Mouse (Mus musculus) spleen, postnatal 14 days (tissue): ENCODE data around the gene Slc4a4.

Experiments used
- DNase-seq, 2 experiments: peaks; one replicate each; pipeline ENCODE4 v3.0.0; 2021 to 2022; ENCODE audit warnings: low spot score in 2 of 2

The Slc4a4 gene

DNA sequence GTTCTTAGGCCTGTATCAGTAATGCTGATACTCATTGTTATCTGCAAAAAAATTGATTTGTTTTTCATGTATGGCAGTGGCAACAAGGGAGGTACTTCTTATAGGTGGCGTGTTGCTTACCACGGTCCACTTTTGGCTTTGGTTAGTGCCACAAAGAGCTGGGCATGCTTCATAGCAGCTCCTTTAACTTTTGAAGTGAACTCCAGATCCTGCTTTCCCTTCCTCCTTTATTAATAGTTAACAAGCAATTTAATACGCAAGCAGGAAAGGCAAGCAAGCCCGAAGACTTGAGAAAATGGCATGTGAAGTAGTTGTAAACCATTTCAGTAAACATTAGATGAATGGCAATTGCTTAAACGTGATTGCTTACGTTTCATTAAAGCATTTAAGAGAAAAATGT, 113.2 kb downstream of the Slc4a4 start:
- no peak for DNase-seq

DNA sequence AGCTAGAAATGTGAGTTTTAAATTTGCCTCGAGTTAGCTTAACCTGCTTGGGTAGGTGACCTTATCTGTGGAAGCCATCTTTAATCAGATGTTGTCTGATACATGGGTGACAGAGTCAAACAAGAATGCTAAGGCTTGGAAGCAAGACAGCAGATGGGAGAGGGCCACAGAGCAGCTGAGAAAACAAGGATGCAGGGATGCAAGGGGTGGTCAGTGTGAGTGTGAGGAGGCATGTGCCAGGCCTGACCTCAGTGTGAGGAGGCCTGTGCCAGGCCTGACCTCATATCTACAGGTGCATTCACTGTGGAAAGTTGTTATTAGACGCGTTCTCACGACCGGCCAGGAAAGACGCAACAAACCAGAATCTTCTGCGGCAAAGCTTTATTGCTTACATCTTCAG, 114.0 kb downstream of the Slc4a4 start:
- DNase-seq, result no peak

DNA sequence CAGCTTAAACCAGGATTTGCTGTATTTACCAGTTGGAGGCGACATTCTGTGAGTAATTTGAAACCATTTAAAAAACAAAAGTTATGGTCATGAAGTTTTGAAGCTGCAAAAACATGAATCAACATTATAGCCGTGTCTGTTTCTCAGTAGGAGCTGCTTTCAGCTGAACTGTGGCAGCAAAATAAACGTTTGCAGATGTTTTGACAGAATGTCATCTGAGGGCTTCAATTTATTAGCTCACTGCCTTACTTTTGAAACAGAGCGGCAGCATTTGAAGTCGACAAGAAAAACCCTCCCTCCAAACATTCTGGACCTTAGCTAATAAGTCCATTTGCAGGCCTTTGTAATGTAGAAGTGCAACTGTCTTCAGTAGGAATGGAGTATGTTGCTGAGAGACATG, 123.5 kb downstream of the Slc4a4 start:
- no peak for DNase-seq

- no peak for DNase-seq
Measured at GRCm38 (mm10) chr5:89012456-89012855, 125.8 kb downstream of the Slc4a4 start.

DNA sequence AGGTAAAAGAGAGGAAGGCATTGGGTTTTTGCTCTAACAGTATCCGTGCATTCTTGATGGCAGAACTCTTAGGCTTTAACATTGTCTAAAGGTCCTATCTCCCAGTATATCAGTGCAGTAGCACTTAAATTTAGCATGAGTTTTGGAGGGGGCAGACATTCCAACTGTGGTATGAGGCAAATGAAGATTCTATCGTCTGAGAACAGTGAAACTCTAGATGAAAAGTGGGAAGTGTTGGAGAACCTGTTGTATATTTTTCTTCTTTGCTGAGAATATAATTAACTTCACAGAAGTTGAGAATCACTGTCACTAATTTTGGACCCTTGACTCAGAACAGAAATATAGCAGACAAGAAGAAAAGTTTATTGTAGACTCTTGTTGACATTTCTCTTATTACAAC, 128.2 kb downstream of the Slc4a4 start:
- DNase-seq, result no peak

GRCm38 (mm10) chr5:89015878-89016277, 129.3 kb downstream of the Slc4a4 start:
- DNase-seq, result no peak

GRCm38 (mm10) chr5:89018537-89018936, 131.9 kb downstream of the Slc4a4 start:
- no peak for DNase-seq

GRCm38 (mm10) chr5:89024413-89024812, 137.8 kb downstream of the Slc4a4 start:
- DNase-seq, result no peak

- DNase-seq, result no peak
Measured at GRCm38 (mm10) chr5:89027518-89028085, 141.0 kb downstream of the Slc4a4 start.

- DNase-seq, result no peak
Measured at GRCm38 (mm10) chr5:89032647-89033046, 146.0 kb downstream of the Slc4a4 start.

DNA sequence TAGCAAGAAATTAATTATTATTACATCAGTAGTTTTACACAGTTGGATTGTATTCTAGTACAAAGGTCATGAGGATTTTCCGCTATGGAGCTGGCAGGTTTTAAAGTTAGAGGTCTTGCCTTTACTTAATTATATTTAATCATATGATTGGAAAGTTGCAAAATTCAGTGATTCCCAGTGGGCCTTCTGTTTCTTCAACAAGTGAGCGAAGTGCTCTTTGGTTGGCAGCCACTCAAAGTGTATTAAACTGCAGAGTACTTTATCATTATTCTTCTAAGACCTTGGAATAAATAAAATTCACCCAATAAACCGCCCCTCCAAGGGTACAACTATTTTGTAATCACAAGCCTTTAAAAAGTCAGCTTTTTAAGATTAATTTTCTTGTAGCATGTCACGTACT, 146.6 kb downstream of the Slc4a4 start:
- no peak for DNase-seq

DNA sequence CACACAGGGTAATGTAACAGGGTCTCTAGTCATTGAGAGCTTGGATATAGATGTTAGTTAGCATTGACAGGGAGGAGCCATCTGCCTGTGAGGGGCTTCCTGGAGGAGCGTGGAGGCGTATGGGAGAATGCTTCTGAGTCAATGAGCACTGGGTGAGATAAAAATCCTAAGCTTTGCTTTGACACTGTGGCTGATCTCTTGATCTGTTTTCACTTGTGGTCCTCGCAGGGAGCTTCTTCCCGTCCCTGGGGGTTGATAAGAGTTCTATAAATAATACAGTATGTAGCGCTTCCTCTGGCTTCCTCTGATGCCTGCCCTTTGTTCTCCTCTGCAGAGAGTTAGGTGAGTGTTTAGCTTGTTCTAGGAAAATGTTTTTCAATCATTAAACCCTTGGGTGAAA, 149.5 kb downstream of the Slc4a4 start:
- DNase-seq, result no peak

- DNase-seq, result no peak
Measured at GRCm38 (mm10) chr5:89040814-89041213, 154.2 kb downstream of the Slc4a4 start.

DNA sequence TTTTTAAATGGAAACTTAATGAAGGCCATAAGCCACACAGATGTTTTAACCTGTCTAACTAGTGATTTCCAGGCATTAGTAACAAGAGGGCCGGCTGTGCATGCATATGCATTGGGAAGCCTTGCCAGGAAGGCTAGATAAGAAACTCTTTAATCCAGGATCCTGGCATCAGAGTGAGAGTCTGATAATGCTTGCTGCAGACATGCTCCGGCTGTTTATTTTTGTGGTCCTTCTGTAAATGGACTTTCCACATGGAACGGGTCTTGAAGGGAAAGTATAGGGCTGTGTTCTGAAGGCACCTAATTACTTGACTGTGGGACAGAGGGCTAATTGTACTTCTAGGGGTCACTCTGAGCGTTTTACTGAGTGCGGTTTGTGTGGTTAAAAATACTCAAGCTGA, 157.2 kb downstream of the Slc4a4 start:
- no peak for DNase-seq

DNA sequence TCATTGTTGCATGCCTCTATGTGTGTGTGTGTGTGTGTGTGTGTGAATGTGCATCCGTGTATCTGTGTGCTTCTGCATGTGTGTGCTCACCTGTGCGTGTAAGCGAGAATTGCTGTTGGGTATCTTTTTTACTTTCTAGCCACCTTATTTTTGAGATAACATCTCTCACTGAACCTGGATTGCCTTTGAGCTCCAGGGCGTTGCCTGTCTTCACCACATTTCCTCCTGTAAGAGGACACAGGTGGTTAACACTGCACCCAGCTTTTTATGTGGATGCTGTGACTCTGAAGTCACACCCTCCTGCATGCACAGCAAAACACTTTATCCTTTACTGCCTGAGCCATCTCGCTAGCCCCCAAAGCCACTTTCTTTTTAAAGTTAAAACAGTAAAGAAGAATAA, 158.2 kb downstream of the Slc4a4 start:
- no peak for DNase-seq

- no peak for DNase-seq
Measured at GRCm38 (mm10) chr5:89051577-89051976, 165.0 kb downstream of the Slc4a4 start.

GRCm38 (mm10) chr5:89052230-89052629, 165.6 kb downstream of the Slc4a4 start:
- DNase-seq, result no peak

DNA sequence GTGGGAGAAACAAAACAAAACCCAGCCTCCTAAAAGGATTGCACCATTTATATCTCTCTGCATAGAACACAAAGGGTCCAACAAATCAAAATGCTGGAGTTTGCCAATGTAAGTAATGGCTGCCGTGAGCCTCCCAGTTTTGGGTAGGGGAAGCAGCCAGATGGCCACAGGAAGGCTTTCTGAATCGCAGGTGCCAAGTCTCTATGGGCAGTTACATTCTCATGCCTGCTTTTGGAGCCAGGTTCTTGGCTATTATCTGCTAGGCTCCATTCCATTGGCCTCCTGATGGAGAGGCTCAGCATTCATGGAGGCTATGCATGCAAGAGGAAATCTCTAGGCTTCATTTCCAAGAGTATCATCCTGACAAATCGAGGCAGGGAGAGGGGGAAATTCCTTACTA, 169.0 kb downstream of the Slc4a4 start:
- no peak for DNase-seq

GRCm38 (mm10) chr5:89056370-89056769, 169.8 kb downstream of the Slc4a4 start:
- no peak for DNase-seq

GRCm38 (mm10) chr5:89061097-89061496, 174.5 kb downstream of the Slc4a4 start:
- no peak for DNase-seq

GRCm38 (mm10) chr5:89062286-89062685, 175.7 kb downstream of the Slc4a4 start:
- no peak for DNase-seq

DNA sequence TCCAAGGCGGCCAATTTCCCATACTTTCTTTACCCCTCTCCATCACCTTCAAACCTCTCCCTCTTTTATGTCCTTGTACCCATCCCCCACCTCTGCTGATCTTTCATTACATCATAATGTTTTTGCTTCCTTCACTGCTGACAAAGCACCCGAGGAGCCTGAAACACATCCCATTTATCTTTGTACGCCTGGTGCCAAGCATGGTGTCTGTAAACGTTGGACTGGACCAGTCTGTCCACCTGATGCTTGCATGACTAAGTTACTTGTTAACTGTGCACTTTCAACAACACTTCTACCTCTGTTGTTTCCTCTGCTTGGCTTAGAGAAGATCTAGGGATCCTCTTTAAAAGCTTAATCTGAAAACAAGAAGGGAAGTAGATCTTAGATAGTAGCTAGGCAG, 180.5 kb downstream of the Slc4a4 start:
- no peak for DNase-seq

DNA sequence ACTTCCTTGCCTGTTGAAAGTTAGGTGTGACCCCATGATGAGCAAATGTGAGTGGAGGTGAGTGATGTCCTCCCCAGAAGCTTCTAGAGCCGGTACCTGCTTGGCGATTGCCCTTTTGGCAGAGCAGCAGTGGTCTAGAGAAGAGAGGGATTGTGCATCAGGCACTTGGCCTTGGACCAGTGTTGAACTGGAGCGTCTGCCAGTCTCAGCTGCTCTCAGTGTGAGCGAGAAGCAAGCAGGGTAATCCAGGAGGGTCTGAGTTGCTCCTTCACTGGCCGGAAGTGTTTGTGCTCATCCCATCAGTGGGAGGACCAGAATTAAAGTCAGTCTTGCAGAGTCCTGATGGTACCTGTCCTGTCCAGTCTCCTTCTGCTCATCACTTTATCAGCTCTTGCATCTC, 181.5 kb downstream of the Slc4a4 start:
- no peak for DNase-seq

DNA sequence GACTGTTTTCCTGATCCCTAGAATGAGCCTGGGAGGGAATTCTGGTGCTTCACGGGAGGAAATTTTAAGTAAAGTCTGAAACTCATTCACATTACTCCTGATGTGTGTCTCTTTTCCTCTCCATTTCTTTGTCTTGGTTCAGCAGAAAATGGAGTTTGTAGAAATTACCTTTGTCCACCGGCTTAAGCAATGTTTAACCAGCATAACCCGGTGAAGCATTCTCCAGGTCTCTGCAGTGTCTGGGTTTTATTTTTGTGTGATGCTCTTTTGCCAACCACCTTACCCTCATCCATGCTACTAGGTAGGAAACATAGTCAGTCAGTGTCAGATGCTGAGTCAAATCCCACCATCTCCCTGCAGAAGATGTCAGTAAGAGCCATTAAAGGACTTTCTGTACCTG, 183.4 kb downstream of the Slc4a4 start:
- DNase-seq, result no peak

DNA sequence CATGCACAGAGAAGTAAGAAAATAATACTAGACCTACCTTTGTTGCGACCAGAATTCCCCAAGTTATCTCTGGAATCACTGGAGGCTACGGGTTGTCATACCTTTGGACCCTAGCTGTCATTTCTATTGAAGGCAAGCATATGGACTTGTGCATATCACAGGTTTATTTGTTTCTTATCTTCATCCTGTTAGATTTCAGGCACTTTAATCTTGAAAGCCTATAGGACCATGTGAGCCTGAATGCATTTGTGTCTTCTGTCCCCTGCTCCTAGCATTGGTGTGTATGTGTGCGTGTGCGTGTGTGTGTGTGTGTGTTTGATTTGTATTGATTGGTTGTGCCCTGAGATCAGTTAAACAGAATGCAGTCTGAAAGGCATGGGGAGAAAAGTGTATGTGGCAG, 185.3 kb downstream of the Slc4a4 start:
- no peak for DNase-seq
